Mouse (Mus musculus) gastrocnemius, postnatal 14 days (tissue): ENCODE results near the gene Hmx1. TPM values are rescaled to one million over a fixed set of nuclear protein-coding genes. Genes with fewer than 3 reads are reported as not detected.

ENCODE experiments used
- DNase-seq: peaks from one replicate; pipeline ENCODE4 v3.0.0; 2021; ENCODE audit warnings: mixed read lengths
- intact Hi-C: fragments of 180-260 bp; cut with DNase I; formaldehyde crosslinking; loops from one replicate; pipeline ENCODE4 v1.15.1; 2025; ENCODE audit warnings: low total_unique reads
- total RNA-seq, 2 experiments: library from RNA; stranded (reverse); gene quantifications; 2 replicates each; pipeline ENCODE4 v1.2.3; 2021

Gene Hmx1
- total RNA-seq, 2 experiments from 2014 or later = not detected

DNA sequence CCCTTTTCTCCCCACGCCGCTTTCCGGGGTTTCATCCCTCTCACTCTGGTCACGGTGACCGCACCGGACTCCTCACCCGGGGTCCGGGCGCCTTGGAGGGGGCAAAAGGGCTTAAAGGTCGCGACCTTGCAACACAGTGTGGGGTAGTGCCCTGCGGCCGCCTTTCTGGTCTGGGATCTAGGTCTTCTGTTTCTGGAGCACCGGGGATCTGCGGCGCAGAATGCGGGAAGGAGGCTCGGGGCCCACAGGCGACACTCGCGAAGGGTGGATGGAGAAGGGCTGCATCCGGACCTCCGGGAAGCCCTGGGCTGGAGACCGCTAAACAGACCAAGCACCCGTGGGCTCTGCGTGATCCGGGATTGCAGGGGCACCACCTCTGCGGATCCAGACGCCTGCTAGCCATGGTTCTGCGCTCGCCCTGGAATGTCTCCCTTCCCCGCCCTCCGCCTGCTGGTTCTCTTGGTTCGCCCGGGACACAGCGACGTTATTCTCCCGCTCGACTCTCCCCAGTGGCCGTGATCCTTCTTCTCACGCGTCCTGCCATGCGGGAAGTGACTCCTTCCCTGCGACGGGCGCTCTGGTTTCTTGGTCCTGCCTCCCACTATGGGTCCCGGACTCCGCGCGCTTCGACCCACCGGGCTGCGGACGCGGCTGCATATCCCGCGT is 8.2 kb downstream of the Hmx1 start:
- intact Hi-C loops = no loop called here
- no peak for DNase-seq

DNA sequence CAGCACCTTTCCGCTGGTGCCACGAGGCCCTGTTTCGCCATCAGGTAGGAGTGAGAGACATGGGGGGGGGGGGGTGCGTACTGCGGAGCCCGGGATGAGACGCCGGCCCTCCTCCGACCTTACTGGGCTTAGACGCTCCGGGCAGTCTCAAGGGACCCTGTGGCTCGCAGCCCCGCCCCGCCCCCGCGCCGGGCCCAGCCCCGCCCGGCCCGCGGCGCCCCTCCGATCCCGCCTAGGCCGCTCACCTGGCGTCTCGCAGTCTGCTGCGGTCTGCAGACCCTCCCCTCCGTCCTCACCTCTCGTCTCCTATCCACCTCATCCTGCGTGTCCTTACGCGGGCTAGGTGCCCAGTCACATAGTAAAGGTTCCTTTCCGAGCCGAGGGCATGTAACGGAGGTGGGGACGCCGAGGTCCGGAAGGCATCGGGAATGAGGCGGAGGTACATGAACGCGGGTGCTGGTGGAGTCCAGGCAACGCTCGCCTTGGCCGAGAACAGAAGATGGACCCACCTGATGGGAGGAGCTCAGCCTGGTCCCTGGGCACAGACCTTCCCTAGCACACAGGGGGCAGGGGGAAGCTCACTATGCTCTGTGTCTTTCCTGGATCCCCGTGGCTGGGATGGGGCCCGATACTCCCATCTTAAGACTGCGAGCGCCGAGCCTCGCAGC is 8.9 kb downstream of the Hmx1 start:
- intact Hi-C loops = no loop called here

DNA sequence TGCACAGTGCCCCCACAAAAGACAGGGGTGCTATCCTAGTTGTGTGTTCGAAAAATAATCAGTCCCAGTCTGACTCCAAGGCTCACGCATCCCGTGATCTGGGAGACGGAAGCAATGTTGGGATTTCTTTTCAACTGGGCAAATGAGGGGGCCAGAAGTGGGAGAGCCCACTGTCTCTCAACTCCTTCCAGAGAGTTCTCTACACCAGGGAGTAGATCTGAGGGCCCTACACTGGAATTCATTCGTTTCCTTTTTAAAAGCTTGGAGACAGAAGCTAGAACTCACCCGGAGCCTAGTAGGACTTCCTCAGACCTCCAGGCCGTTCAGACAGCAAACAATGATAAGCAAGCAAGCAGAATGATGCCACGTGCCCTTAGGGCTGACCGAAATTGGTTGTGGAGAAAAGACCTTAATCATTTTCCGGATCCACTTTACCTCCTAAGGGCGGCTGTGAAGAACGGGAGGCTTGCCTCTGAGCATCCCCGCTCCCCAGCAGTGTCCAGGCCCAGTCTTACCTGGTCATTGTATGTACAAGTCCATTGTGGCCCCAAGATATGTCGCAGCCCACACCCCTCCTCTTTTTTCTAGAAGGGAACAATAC is 9.5 kb downstream of the Hmx1 start:
- intact Hi-C loops = no loop called here
- no peak for DNase-seq

More for the DNA sequence above, 8.9 kb downstream of the Hmx1 start:
- no peak for DNase-seq

DNA sequence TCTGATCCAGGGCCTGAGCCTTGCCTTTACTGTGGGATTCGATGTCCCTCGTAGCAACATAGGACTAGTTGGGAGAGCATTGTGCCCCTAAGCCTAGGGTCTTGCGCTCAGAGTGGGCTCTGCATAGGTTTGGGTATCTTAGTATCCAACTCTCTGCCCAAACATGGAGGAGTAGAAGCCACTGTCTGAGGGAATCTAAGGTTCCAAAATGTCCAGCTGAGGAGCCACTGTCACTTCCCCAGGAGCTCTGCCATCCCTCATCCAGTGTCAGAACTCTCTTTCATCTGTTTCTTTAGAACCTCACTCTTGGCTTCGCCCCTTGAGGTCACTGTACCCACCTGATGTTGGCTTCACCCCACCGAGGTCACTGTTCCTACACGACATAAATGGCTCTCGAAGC is 10.2 kb downstream of the Hmx1 start:
- no peak for DNase-seq
- intact Hi-C loops = no loop called here

DNA sequence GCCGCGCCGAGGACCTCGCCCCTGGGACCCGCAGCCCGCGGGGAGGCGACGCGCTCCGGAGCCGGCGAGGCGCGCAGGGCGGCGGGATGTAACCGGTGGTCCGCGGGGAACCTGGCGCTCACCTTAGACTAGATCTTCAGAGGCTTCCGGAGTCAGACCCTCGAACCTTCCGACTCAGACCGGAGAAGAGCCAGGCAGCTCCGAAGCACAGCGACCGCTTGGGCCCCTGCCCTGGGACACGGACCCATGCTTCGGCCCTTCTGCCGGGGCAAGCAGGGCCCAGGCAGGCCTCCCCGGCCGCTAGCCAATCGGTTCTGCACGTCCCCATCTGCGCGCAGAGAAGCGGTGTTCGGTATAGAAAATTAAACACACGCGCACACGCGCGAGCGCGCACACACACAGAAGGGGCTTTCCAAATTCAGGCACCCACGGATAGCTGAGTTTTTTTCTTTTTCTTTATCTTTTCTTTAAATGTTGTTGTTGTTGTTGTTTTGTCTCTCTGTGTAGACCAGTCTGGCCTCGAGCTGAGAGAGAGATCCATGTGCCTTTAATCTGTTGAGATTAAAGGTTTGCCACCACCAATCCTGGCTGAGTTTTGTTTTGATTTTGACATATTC is 10.9 kb downstream of the Hmx1 start:
- no peak for DNase-seq
- intact Hi-C loops = no loop called here

DNA sequence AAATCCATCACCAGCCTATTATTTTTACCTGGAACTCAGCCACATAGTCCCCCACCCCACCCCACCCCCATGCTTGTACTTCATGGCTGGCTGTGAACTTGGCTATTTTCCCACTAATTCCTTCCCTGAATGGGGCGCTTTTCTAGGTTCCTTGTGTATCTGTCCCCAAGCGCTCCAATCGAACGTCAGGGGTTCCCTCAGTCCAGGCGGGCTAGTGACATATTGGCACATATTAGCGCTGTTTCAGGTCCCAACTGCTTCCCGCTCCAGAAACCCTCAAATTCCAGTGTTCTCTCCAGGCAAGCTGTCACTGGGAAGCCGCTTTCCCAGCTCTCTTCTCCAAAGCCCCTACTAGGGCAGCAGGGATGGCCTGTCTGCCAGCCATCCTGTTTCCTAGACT is 12.3 kb downstream of the Hmx1 start:
- intact Hi-C loops = no loop called here
- no peak for DNase-seq

DNA sequence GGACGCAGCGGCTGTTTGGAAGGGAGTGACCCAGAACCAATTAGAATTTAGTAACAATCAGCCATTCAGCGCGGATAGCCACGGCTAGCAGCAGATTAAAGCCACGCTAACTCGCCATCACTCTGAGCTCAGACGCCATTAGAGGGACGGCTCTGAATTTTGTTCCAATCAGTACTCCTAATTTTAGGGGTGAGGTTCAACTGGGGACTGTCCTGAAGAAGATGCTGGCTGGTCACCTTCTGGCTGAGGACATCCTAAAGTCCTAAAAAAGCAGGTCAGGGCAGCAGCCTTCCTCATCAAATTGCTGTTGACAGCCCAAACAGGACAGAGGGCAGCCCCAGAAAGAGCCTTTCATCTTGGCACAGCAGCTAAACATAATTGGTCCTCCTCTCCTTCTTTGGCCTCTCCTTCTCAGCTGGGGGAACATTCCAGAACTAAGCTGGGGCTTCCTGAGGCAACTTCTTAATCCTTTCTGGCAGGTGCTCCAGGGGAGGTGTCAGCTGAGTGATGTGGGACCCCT is 18.6 kb downstream of the Hmx1 start:
- no peak for DNase-seq
- intact Hi-C loops = no loop called here

DNA sequence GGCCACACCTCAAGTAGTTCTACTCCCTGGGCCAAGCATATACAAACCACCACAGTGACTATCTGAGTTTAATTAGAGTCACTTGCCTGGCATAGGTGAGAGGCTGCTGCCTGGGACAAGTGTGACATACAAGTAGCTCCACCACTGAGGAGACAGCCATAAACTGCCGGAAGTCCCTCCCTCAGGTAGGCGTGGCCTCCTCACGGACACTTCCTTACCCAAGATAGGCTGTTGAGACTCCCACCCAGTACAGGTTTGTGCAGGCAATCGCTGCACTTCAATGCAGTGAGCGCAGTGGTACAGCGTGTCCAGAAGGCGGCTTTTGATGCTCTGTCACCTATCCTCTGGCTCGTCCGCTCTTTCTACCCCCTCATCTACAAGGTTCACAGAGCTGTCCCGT is 22.1 kb downstream of the Hmx1 start:
- intact Hi-C loops = no loop called here
- DNase-seq = no peak

DNA sequence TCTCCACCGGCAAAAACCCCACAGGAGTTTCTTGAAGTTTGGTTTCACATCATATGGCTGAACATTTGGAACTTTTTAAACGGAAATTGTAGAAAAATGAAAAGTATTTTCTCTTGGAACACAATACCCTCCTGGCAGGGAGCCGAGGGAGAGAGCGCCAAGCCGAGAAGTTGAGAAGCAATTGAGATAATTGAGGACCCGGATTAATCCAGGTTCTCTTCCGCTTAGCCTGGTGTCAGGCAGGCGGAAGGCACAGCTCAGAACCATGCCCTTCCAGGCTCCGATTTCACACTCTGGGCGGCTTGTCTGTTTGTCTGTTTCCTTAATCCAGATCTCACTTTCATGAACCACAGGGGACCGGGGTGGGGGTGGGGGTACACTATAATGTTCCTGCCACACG is 23.9 kb downstream of the Hmx1 start:
- intact Hi-C loops = no loop called here
- no peak for DNase-seq

DNA sequence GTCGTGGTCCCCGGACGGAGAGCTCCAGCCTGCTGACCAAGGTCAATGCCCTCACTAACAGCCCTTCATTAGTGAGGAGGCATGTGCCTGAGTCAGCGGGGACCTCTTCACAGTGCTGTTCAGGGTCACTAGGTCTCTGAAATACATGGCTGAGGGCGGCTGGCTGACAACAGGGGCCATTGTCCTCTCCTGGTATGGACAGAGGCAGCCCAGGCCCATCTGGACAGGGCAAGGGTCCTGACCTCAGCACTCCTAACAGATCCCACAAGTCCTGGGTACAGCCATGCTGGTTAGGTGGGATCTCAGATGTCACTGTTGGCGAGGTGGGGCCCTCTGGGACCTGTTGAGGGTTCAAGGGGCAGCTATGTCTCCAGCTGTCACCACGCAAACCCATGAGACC is 28.8 kb downstream of the Hmx1 start:
- DNase-seq = no peak
- intact Hi-C loops = no loop called here

DNA sequence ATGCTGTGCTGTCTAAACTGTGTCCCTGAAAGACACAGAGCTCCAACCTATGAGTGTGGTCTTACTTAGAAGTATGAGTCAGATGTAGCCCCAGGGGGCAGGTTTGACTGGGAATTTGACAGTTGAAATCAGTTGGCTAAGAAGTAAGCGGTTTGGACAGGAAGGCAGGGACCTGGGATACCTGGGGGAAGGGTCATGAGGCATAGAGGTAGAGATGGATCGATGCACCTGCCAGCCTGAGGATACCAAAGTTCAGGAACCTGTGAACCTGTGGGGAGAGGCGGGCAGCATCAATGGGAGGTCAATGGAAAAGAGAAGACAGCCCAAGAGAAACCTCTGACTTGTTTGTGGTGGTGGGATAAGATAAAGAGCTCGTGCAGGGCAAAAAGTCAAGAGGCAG is 32.7 kb downstream of the Hmx1 start:
- no peak for DNase-seq
- intact Hi-C loops = no loop called here

DNA sequence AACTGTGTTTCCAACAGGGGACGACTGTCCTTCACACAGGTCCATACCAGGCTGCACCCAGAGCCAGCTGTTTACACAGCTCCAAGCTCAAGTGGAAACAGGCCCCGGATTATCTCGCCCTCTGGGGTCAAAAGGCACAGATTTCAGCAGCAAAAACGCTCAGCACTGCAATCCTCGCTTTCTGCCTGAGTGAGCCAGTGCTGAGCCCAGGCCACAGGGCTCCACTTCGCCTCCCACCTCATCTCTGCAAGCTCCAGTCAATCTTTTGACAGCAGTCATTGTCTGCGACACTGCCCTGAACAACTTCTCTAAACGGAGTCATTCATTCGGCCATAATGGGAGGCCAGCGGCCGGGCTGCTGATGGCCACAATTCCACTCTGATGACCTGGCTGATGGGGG is 36.3 kb downstream of the Hmx1 start:
- intact Hi-C loops = no loop called here
- DNase-seq = no peak

DNA sequence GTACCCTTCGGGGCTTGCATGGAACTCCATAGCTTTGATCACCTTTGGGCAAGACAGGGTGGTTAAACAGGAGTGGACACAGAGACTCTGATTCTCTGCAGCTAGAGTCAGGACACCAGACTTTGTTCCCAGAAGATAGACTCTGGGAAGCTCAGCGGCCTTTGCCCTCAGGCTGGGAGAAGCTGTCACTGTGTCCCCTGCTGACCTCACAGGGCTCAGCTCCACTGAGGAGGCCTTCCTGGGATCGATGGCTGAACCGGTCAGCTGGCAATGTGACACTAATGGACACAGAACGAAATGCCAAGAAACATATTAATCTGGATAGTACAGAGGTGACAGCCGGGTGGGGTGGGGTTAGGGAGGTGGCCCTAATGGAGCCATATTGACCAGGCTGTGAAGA is 39.0 kb downstream of the Hmx1 start:
- DNase-seq = no peak
- intact Hi-C loops = no loop called here

DNA sequence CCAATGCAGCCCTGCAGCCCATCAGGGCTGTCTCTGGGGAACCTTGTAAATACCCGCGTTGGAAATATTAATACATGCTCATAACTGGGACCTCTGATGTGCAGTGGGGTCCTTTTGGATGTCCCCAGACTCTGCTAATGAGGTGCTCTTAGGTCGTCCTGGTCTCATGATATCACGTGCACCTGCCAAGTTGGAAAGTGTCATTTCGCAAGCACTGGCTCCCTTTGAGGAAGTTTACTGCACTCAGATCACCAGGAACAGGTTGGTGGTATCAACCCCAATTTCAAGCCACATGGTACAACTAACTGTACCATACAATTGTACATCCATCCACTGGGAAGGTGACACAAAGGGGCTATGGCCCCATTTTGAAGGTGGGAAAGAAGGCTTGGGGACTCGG is 39.5 kb downstream of the Hmx1 start:
- DNase-seq = no peak
- intact Hi-C loops = no loop called here

DNA sequence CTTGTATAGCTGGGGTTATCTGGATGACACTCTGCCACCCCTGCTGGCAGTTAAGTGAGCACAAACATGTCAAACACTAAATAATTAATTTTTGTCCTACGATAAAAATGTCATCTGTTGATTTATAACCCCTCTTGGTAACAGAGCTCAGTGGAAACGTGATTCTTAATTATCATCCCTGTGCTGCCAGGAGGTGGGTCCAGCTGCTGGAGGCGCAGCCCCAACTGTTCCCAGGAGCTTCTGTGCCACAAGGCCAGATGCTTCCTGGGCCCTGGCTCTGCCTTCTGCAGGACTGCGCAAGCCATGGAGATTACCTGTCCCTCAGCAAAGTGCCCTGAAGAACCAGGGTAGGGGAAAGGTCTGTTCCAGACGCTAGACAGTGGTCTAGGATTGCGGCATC is 43.2 kb downstream of the Hmx1 start:
- no peak for DNase-seq
- intact Hi-C loops = no loop called here

DNA sequence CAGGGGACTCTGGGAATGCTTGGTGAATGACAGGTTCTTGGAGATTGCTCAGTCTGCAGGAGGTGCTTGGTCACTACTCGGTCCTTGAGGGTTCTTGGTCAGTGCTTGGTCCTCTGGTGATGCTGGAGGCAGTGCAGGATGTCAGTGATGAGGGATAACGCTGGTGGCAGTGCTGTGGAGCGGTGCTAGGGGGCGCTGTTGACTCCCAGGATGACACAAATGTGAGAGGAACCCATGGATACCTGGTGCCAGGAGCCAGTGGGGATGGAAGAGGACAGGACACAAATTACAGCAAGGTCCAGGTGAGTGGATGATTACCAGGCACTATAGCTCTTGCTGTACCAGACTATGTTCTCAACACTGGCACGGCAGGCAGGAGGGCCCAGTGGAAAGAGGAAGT is 45.1 kb downstream of the Hmx1 start:
- no peak for DNase-seq
- intact Hi-C loops = no loop called here

DNA sequence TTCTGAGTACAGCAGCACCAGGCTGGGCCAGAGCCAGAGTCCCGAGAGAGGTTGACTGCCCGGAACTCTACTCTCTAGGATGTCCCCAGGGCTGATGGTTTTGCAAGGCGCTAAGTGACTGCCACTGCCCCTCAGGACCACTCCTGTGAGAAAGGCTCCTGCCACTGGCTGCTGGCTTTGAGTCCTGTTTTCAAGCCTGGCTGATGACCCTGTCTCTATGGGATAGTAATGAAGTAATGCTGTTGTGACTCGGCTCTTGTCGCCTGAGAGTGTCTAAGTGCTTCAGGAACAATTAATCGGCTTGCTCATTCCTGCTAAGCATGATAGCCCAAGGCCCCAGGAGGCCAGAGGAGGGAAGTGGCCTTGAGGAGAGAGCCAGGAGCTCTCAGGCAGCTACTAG is 45.8 kb downstream of the Hmx1 start:
- intact Hi-C loops = no loop called here
- peak; percentile 20 for DNase-seq

DNA sequence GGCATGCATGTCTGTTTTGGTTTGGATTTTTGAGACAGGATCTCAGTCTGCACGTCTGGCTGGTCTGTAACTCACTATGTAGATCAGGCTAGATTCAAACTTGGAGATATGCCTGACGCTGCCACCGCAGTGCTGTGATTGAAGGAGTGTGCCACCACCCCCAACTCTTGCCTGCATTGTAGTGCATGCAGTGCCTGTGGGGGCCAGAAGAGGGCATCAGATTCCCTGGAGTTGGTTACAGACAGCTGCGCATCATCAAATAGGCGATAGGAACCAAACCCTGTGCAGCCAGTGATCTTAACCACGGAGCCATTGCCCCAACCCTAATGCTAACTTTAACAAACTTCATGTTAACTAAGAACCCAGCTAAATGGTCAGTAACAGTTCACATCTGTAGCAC is 49.9 kb downstream of the Hmx1 start:
- no peak for DNase-seq
- intact Hi-C loops = no loop called here

DNA sequence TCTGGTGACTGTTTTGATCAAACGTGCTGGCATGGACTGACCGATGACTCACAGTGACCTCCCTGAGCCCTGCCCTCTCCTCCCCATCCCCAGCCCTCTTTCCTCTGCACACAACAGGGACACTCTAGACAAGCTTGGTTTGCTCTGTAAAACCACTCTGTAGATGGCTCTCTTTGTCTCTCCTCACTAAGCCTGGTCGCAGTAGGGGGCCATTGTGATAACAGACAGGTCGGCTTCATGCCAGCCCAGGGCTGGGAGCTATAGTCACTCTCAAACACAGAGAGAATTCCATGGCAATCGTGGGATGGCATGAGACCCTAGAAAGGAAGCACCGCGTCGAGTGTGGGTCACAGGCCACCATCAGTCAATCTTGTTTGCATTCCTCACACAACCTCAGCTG is 51.6 kb downstream of the Hmx1 start:
- intact Hi-C loops = no loop called here
- DNase-seq = no peak

DNA sequence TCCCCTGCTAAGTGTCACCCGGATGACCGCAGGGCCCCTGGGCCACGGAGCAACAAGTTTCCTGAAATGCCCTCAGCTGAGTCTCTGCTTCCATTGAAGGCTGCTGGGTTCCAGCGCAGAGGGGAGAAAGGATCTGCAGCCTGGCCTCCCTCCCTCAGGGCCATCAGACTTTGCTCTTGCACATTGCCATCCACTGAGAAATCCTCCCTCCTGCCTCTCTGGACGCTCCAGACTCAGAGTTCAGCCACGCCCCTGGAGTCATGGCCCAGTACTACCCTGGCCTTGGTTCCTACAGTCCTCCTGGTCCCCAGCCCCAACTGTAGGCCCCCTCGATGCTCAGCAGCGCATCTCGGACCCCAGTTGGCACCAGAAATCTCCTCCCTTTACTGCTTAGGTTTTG is 52.5 kb downstream of the Hmx1 start:
- DNase-seq = no peak
- intact Hi-C loops = no loop called here

DNA sequence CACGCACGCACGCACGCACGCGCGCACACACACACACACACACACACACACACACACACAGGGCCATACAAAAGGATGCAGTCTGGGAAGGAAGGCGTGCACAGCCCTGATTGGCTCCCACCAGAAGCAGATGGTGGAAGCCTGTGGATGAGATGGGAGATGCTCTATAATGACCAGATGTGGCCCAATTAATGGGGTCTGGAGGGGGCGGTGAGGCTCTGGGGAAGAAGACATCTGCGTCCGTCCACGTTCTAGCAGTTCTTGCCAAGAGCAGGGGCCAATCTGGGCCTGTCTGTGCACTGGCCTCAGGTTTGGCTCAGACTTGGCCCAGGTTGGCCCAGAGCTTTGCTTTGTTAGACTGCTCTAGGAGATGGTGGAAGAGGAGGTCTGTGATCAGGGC is 55.8 kb downstream of the Hmx1 start:
- DNase-seq = no peak

More for the DNA sequence above, 55.8 kb downstream of the Hmx1 start:
- intact Hi-C loops = no loop called here
